Mouse (Mus musculus) kidney, adult 2 months (tissue): ENCODE measurements around the gene Adcy5.

Experiments used
- CTCF ChIP-seq: fragments of 200-500 bp; conservative IDR thresholded peaks from 2 replicates; pipeline ENCODE4 v1.5.1; 2011; ENCODE audit warnings: low read depth, mild to moderate bottlenecking, control low read depth, low read length, moderate library complexity, mixed read lengths; ENCODE audit not compliant: insufficient read depth, insufficient read length
- POLR2A ChIP-seq: fragments of 200-500 bp; IDR thresholded peaks from one replicate; pipeline ENCODE4 v1.6.1; 2011; ENCODE audit warnings: low read depth, low read length, control low read depth

- TF ChIP-seq POLR2A (no peak), CTCF (no peak)
Observed at GRCm38 (mm10) chr16:35308486-35309143, 153.9 kb downstream of the Adcy5 start.
